Mouse (Mus musculus) megakaryocyte progenitor cell, adult 5-6 weeks (primary cell): ENCODE results near the gene Elmo2. TPM values are rescaled to one million over a fixed set of nuclear protein-coding genes. Genes with fewer than 3 reads are reported as not detected.

ENCODE experiments used
- ATAC-seq: replicated peaks from 2 replicates; pipeline ENCODE4 v1.8.0; 2016; ENCODE audit warnings: mild to moderate bottlenecking, moderate TSS enrichment, inconsistent platforms; ENCODE audit not compliant: poor library complexity
- total RNA-seq, 2 experiments: library from RNA; stranded (forward) in 1 of 2; stranded (reverse) in 1 of 2; fragments of 157-497, 149-512 nt in 1 of 2; fragments of 200-1000 nt in 1 of 2; gene quantifications; 2 replicates each; pipeline versions ENCODE4 v1.2.3 to v1.2.4; 2015 to 2017

The Elmo2 gene
- 45.9 and 49.3 TPM in 2 replicates for total RNA-seq (2015)
- total RNA-seq (2017) = 30.6 and 32.2 TPM in 2 replicates

DNA sequence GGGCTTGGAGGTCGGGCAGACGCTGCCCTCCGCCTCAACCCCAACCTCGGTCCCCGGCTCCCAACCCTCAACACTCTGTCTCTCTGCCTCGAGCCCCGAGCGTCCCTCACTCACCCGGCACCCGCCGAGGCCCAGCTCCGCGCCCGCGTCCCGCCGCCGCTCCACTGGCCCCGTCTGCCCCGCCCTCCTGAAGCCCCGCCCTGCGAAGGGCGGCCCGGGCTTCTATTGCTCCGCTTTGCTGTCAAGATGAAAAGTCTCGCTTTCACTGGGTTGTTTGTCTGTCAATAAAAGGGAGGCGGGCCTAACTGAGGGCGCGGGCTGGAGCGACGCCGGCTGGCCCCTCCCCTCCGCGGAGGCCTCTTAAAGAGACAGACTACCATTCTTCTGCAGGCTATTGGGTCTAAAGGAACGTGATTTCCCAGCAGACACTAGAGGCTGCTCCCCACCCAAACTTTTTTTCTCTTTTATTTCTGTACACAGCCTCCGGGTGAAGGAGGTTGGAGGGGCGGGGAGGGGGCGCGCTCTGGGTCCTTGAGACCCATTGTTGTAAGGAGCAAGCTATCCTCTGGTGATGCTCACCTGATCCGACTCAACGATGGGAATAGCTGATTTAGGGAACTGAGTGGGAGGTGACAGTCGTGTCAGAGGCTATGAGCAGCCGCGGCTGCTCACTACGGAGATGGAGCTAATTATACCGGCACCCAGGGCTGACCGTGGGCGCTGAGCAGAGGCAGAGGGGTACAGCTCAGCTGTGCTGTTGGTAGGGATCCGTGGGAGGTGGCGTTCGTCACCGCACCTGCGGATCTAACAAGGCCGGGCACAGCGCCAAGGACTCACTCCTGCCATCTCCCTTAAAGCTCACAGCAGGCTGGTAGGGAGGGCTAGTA lies at the start of gene Elmo2:
Elmo2 (minus strand) TSS at position 176 of the 887 bp plus-strand sequence.
- ATAC-seq = peak; percentile 88

DNA sequence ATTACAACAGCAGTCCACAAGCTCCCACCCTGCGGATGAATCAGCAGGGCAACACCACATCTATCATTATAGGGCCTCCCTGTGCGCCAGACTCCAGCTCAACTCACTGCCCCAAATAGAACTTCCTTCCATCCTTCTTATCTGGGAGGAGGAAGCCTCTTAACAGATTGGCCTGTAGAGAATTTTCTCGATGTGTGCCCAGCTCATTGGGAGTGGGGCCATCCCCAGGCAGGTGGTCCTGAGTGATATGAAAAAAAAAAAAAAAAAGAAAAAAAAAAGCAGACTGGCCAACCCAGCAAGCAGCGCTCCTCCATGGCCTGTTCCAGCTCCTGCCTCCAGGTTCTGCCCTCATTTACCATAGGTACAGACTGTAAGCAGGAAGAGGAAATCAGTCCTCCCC lies 49.7 kb upstream of the Elmo2 start:
- no peak for ATAC-seq

DNA sequence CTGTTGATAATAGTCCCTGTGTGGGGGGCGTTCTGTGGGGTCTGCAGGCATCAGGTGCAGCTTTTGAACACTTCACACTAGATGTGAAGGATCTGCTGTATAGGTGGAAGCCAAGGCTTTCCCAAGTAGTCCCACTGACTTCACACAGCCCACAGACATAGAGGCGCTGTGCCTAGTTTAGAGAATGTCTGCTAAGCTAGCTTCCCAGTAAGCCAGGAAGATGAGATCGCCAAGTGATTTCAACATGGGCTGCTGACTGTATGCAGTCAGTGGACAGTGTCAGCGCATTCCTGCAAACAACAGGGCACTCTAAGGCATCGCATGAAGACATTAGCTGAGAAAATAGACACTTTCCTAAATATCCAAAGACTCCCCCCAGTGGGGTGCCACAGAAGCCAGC lies 49.2 kb upstream of the Elmo2 start:
- no peak for ATAC-seq

DNA sequence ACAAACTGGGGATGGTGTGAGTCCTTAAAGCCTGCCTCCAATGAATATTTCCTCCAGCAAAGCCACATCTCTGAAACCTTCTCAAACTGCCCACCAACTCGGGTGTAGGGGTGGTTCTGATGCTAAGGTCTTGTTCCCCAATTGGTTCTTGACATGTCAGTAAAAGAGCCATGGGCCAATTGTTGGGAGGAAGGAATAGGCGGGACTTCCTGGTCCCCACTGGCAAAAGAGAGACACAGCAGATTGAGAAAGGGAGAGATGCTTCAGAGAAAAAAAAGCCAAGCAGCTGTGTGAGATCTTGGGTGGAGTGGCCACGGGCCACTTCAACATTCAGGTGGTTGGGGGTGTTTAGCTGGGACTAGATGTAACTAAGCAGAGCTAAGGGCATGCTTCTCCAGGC lies 44.8 kb upstream of the Elmo2 start:
- ATAC-seq = no peak

DNA sequence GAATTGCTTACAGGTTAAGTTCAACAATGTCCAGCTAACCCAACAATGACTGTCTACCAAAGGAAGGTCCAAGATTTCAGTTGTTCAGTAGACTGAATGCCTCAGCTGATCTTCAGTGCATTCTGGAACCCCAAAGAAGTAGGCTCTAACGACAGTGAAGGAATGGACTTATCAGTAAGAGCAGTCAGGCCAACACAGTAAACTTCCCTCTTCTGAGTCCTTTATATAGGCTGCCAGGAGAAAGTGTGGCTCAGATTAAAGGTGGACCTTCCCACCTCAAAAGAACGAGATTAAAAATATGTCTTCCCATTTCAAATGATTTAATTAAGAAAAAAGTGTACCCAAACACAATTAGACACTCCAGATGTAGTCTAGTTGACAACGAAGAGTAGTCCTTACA lies 44.1 kb upstream of the Elmo2 start:
- ATAC-seq = no peak

DNA sequence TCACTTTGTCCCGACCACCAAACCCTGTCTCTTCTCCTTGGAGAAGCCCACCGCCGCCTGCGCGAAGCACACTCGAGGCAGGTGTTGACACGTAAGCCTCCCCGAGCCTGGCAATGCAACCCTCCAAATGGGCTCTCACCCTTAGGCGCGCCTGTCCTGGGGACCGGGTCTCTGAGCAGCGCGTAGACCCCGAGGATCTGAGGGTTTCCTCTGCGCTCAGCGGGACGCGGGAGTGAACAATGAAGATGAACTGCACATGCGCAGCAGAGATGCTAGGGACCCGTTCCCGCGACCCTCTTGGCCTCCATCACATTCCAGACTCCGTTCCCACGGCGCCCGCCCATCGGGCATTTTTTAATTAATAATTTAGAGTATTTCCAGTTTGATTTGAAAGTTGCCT lies 42.2 kb upstream of the Elmo2 start, which contains the start of gene Zfp663:
Zfp663 (minus strand) TSS at position 234 of the 400 bp plus-strand sequence.
- ATAC-seq = no peak

DNA sequence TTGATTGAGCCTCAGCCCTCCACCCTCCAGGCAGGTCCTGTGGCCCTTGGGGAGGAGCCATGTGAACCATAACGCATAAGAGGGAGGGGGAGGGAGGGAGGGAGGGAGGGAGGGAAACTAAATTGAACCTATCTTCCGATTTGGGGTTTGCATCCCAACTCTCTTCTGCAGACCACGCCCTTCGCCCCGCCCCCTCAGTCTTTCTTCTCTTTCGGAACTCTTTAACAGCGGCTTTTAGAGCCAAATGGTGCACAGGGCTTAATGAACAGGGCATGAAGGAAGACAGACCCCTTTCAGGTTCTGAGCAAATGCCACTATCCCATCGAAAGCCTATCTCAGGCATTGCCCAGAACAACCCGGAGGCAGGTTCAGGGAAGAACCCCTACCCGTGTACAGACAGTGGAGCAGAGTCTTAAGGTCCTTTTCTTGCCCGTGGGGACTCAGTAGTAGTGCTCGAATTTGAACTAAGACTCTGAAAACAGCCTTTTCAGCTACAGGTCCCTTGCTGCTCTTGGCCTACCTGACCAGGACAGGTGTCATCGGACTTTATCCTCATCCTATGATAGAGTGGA lies 41.7 kb upstream of the Elmo2 start:
- ATAC-seq = no peak

DNA sequence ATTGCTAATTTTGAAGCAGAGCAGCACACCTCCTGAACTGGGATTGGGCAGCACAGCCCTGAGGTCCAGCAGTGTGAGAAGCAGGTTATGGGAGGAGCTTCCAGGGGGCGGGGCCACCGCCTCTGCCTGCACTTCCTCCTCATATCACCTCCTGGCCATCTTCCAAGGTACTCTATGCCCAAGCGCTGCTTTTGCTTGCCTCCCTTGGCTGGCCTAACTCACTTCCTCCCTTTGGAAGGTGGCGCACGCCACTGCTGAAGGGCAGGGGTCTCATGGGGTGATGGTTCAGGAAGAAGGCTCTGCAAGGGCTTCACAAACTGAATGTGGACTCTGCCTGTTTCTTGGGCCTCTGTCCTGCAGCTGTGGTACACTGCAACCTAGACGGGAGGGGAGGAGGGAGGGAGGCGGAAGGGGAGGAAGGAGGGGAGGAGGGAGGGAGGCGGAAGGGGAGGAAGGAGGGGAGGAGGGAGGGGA lies 40.8 kb upstream of the Elmo2 start:
- peak; percentile 81 for ATAC-seq

DNA sequence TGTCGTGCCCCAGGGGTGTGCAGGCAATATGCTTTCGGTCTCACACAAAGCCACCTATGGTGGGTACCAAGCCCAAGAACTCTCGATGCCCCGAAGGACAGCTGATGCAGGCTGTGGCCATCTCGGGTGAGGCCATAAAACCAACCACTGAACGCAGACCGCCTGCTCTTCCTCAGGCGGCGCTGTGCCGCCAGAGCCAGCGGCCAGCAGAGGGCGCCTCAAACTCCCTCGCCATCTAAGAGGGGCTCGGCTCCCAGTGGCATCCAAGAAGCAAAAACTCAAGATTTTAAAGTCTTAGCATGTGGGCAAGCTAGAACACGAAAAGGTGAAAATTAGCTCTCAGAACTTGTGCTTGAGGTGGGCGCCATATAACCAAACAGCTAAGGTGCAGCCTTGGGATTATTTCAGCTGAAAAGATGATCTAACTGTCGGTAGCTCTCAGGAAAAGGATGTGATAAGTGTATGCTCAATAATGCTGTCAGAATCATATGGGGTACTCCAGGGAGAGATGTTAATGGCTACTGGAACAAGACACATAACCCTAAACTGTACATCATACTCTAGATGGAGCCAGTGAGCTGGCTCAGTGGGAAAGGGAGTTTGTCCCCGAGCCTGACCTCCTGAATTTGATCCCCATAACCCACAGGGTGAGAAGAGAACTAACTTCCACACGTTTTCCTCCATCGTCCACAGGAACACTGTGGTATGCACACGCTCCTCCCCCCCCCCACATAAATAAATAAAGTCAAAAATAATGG lies 38.2 kb upstream of the Elmo2 start:
- peak; percentile 71 for ATAC-seq

DNA sequence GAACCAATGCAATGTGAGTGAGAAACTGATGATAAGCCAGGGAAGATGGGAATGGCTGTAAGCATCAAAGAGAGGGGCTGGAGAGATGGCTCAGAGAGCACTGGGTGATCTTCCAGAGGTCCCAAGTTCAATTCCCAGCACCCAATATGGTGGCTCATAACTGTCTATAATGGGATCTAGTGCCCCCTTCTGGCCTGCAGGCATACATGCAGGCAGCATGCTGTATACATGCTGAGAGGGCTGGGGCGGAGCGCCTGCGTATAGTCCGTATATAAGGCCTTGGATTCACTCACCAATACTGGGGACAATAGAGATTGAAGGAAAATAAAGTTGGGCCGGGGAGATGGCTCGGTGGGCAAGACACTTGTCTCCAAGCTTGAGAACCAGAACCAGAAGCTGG lies 37.0 kb upstream of the Elmo2 start:
- no peak for ATAC-seq

DNA sequence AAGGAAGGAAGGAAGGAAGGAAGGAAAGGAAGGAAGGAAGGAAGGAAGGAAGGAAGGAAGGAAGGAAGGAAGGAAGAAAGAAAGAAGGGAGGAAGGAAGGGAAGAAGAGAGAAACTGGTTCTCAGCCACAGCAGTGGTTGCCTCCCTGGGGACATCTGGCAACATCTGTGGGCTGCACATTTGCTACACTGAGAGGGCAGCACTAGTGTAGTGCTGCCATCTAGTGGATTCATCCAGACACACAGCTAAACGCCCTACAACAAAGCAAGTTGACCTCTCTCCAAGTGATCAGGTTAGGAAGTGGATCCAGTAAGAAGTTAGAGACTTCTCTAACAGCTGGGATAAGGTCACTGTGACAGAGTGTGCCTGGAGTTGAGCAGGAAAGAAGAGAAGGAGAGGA lies 34.6 kb upstream of the Elmo2 start:
- peak; percentile 91 for ATAC-seq

DNA sequence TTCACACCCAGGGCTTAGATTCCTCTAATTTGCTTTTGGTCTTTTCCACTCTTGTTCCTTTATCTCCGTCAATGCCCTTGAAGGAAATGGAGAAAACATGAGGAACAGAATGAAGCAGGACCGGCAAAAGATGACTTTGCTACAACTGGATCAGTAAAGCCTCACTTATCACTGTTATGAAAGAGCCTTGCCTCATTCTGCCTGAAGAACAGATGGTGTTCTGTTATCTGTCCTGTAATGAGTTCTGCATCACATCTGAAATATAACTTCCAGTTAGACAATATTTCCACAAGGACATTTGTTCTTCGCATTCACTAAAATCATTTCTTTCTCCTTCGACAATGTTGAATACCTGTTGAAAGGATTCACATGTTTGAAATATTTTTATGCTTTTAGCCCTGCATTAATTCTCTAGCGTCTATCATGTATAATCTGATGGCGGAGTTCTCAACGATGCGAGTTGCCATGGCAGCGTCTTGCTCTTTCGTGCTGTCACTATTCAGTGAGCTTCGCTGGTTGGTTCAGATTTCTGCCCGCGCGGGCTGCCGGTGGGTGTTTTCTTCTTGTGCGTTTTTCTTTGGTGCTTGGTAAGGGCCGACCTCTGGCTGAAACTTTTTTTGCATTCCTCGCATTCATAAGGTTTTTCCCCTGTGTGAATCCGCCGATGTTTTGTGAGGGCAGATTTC lies 25.7 kb upstream of the Elmo2 start:
- no peak for ATAC-seq

DNA sequence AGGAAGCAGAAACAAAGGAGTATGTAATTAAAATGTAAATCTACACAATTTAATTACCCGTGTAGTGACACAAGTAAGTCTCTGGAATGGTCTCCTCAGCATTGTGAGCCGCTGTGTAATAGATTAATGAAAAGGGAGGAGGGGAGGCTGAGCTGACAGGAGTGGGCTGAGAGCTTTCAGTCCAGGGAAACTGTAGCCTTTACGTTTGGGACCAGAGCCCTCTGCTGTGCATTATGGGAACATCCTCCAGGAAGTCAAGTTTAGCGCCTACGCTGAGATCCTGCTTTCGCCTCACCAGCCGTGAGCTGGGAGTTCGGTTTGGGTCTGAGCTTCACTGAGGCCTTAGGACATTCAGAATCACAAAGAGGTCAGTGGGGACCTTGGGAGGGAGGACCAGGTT lies 23.2 kb upstream of the Elmo2 start:
- peak; percentile 37; the same call in 1 of the 2 replicates for ATAC-seq

DNA sequence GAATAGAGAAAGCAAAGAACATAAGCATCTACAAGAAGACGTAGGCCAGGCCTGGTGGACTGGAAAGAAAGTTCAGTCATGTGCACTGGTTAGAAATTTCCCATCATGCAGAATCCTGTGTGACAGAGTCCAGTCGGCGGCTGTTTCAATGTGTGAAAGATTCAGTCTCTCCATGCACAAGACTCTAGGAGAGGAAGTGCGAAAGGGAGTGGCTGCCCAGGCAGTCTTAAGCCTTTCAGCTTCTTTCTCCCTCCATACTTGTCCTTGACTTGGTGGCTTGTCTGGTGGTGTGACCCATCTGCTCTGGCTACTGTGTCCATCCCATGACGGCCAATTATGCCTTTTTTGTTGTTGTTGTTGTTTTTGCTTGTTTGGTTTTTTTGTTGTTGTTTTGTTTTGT lies 19.9 kb upstream of the Elmo2 start:
- no peak for ATAC-seq

DNA sequence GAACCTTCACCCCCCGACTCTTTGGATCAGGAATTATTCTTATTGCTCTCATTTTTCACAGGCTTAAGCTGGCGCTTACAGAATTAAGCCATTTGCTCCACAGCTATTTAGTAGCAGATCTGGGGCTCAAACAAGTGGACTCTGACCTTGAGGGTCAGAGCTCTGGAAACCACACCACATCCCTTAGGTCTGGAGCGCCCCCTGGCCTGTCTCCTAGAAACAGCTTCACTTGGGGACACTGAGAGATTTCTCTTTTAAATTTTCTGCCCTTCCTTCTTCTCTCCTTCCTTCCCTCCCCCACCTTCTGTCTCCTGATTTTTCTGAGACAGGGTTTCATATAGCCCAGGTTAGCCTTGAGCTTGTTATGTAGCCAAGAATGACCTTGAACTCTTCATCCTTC lies 10.9 kb upstream of the Elmo2 start:
- ATAC-seq = peak; percentile 52

DNA sequence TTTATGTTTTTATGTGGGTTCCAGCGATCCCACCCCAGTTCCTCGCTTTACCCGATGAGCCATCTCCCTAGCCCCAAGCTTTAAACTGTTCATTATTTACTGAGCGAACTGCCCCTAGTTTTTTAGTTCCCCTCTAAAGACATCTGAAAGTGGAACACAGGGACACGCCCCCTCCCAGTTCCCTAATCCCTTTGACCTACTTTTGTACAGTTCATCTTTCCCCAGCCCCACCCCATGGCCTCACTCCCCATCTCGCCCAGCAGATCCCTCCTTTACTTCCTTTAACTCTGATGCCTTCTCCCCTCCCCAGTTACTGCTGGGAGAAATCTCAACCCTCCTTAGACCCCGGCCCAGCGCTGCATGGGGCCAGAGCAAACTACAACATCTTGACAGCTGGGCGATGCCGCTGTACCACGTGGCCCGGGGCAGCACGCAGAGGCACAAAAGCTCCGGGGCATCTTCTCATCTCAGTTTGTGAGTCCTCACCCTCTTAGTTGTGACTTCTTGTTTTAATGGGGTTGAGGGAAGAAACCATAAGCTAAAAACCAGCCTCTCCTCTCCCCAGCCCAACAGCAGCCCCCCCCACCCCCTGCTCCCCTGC lies 6.4 kb upstream of the Elmo2 start:
- peak; percentile 52 for ATAC-seq

DNA sequence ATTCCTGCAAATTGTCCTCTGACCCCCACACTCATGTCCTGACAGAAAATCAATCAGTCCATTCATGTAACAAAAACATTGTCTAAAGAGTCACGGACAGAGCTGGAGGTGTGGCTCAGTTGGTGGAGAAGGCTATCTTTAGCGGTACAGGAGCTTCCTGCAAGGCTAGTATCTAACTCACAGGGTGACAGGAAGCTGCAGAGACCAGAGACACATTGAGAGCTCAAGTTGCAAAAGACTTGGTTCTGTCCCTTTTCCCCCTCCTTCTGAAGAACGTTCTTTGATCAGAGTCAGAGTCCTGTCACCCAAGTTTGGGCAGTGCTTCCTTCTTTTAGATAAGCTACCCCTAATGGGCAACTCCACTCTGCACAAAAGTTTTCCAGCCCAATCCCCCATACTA lies 3.4 kb upstream of the Elmo2 start:
- ATAC-seq = peak; percentile 36

DNA sequence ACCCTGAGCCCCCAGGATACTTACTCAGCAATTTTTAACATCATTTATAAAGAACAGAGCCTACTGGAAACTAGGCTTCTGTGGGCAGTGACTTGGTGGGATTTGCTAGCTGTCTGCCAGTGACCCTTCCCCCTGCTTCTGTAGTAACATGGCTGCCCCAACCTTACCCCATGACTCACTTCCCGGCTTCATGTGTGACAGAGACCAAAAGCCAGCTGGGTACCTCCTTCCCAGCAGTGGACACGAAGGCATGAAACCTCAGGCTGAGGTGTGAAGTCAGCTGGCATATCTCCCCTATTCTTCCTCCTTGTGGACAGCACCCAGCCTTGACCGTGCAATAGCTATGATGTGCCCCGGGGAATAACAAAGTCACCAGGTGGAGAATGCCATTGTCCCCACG lies 2.5 kb upstream of the Elmo2 start:
- ATAC-seq = no peak

DNA sequence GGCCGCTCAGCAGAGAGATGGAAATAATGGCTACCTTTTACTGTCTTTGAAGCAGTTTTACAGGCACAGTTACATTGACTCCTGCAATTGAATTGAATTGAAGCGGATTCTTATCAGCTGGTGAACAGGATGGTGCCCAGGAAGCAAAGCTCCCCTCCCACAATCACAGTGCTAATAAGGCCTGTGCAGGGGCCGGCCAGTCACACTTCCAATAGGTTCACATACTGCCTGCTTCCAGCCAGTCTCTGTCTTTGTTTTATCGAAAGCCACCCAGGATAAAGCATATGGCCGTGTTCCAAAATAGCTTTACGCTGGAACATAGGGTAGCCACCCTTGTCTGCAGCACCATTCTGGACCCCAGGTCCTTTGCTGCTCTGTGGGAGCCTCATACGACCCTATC lies 1.1 kb upstream of the Elmo2 start:
- ATAC-seq = no peak

DNA sequence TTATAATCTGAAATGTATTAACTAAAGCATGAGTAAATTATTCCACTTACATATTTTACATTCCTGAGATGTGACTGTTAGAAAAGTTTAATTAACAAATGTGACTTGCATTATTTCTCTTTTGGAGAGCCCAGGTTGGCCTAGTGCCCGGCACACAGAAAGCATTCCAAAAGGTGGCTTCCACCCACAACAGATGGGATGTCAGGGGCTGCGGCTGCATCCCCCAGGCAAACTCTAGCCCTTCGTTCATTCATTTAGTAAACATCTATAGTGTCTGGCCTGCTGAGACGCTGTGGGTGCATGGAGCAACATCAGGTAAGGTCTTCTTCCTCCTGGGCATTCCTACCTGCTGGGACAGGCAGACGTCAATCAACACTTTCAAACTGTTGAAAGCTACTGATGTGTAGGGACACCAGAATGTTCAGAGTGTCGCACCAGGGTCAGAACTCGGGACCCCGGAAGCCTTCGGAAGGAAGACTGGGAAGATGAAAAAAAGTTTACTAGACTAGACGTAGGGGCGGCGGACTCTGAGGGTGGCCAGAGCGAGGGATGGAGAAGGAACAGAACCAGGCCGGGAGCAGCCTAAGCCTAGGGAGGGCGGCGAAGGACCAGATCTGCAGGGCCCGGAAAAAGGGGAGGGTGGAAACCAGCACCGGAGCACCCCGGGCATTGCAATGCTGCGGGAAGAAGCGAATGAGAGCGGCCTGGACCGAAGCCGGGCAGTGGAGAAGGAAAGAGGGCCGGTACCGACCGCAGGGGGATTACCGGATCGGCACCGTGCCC lies 567 bp downstream of the Elmo2 start:
- no peak for ATAC-seq
